Mouse (Mus musculus): ENCODE data around the gene Ust.

The Ust gene

DNA sequence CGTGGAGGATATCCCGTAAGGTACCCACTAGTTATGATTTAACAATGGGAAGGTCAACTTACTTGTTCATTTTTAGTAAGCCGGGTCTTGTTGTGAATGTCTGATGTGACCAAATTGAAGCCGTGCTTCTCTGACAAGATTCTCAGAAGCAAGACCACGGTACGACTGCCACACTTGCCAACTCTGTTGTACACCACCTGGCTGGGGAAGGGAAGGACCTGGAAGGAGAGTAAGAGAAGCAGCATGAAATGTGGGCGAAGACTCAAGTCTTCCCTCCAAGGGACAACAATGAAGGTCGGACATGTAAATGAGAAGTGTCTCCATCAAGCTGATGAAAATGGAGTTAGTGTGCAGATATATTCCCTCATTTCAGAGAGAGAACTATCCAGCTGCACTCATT, 188.6 kb downstream of the Ust start:
- no peak for DNase-seq (ENCODE audit: low spot score)

GRCm38 (mm10) chr10:8323304-8323765, 195.3 kb downstream of the Ust start:
- DNase-seq (ENCODE audit: low spot score): peak; percentile 82

DNA sequence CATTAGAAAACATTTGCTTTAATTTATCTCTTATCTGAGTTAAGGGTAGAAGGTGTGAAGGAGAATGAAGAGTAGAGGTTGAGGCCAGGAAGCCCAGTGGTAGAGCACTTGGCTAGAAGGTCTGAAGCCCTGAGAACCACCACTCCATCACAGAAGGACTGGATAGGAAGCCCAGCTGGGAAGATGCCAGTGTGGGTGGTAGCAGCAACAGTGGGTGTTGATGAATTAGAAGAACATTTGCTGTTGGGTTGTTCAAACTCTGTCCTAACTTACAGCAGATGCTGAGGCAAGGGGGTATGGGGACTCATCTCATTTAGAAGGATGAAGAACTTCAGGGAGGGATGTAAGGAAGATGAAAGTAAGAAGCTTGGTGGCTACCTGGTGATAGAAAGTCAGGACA, 197.9 kb downstream of the Ust start:
- no peak for DNase-seq (ENCODE audit: low spot score)

DNA sequence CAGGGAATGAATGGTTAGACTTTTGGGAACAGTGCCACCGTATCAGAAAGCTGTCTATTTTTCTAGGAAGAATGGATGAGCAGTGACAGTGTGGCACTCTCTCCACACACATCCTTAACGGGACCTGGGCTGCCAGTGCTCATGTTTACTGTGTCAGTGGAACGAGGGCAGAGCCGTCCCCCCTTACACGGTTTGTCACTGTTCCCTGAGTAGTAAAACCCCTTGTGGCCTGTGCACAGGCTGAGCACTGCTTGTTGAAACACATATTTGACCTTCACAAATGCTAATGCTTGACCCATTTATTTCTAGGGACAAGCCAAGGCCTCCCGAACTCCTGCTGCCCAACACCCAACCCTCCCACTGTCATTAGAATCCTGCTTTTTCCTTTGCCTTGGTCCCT, 209.2 kb downstream of the Ust start:
- no peak for DNase-seq (ENCODE audit: low spot score)

DNA sequence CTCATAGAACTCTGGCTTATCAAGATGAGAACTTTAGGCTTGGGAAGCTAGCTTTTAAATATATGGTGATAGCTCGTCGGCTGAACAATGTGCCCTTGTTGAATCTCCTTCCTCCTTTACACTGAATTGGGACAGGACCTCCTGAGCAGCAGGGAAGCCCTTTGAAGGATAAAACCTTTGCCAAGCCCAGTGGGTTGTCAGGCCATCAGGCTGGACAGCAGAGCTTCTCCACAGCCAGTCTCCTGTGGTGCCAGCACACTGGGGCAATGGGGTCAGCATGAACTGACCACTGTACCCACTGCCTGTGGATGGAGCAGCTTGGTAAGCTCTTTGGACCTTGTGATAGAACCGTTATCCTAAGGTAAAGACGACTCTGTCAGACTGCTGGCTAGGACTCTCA, 214.4 kb downstream of the Ust start:
- no peak for DNase-seq (ENCODE audit: low spot score)

DNA sequence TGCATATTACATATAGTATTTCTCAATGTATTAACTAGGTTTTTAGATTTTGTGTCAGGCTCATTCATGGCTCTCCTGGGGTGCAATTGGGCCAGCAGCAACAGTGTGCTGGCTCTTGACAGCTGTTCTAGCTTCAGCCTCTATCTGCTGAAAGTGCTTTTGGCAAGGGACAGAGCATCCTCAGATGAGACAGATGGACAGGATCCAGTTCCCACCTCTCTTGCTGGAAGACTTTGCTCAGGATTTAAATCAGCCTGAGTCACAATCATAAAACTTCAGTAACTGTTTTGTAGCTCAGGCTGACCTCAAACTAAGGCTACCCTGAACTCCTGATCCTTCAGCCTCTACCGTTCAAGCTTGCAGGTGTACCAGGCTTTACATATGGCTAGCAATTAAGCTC, 219.5 kb downstream of the Ust start:
- no peak for DNase-seq (ENCODE audit: low spot score)

DNA sequence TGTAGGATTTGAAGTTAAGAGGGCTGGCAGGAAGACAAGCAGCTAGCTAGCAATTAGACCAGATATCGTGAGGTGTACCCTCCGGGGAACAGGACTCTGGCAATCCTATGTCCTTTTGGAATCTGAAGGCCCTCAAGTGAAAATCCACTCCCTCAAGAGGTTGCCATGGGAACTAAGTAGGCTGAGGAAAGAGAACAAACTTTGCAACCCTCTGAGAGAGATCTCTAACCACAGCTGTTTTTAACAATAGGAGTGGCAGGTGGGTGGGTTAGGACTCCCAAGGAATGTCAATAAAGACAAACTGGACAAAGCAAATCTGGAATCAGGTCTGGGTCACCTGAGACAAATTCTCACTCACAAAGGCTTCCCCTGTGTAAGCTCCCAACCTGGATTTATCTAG, 221.4 kb downstream of the Ust start:
- peak; percentile 19 for DNase-seq (ENCODE audit: low spot score)

GRCm38 (mm10) chr10:8290661-8291060, 228.0 kb downstream of the Ust start:
- DNase-seq (ENCODE audit: low spot score): no peak

DNA sequence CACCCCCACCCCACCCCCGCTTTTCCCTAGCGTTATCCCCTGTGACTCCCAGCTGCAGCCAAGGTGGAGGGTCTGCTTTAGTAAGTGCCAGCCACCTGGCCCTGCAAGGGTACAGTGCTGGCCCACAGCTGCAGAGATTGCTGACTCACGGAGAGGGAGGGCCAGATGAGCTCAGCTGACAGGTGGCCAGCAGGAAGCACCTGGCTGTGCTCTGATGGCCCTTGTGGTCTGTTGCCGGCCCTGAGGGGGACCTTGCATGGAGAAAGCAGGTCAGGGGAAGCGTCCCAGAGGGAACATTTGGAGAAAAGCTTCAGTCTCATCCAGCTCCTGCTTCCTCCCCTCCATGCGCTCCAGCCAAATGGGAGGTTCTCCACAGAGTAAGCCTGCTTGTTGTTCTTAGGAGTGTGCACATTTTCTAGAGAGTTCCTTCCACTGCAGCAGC, 231.3 kb downstream of the Ust start:
- peak; percentile 27 for DNase-seq (ENCODE audit: low spot score)

DNA sequence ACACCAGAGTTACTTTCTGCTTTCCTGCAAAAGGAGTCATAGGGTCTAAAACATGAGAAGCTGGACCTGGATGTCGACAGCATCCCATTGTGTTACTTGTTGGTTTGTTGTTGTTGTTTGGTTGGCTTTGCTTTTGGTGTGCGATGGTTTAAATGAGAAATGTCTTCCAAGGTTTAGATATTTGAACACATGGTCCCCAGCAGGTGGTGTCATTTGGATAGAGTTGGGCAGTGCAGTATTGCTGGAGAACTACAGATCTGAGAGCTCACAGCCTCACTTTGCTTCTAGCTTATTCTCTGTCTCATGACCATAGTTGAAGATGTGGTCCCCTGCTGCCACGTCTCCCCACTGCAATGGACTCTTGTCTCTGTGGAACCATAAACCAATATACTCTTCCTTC, 234.6 kb downstream of the Ust start:
- no peak for DNase-seq (ENCODE audit: low spot score)

GRCm38 (mm10) chr10:8277094-8277493, 241.5 kb downstream of the Ust start:
- DNase-seq (ENCODE audit: low spot score): no peak

- DNase-seq (ENCODE audit: low spot score): no peak
These were observed 248.9 kb downstream of the Ust start for GRCm38 (mm10) chr10:8269681-8270080.

DNA sequence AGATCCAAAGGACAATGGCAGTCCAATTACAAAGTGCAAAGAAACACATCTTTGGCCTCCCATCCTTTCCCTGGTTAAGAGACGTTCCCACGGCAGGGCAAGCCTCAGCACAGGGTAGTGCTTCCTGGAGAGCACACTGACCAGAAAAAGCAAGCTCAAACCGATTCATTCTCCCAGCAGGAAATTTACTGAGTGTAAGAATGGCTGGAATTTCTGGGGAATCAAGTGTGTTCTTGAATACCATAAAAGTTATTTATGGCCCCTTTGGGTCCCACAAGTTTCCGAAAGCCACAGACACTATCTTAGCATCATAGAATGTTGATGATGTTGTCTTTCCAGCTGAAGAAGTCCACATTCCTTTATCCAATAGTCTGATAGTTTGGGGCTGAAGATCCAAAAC, 258.9 kb downstream of the Ust start:
- peak; percentile 45 for DNase-seq (ENCODE audit: low spot score)

DNA sequence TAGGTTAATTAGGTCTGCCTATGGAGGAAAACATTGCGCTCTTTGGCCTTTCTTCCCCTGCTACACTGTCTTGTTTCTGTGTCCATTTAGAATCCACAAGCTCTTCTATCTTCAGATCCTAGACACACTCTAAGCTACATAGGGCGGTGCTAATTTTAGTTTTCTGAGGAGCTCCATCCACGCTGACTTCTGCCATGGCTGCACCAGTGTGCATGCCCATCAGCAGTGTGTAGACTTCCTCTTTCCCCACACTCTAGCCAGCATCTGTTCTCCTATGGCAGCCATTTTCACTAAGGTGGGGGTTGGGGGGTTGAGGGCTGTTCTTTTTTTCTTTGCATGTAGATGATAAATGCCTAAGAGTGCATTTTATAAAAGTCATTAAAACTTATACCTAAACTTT, 268.6 kb downstream of the Ust start:
- DNase-seq (ENCODE audit: low spot score): no peak

GRCm38 (mm10) chr10:8242336-8242735, 276.3 kb downstream of the Ust start:
- peak; percentile 76 for DNase-seq (ENCODE audit: low spot score)

DNA sequence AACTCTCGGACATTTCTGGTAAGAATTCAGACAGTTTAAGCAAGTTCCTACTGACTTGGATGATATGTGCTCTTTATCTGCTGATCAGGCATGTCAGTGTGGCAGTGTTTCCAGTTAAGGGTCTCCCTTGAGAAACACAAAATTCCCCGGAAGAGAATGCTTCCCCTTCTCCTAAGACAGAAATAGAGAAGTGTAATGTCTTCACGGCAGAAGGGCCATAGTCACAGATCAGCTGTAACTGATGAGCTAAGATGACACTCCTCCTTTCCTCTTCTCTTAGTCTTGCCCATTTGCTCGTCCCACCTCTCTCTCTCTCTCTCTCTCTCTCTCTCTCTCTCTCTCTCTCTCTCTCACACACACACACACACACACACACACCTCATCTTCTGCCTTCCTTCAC, 277.9 kb downstream of the Ust start:
- DNase-seq (ENCODE audit: low spot score): no peak

DNA sequence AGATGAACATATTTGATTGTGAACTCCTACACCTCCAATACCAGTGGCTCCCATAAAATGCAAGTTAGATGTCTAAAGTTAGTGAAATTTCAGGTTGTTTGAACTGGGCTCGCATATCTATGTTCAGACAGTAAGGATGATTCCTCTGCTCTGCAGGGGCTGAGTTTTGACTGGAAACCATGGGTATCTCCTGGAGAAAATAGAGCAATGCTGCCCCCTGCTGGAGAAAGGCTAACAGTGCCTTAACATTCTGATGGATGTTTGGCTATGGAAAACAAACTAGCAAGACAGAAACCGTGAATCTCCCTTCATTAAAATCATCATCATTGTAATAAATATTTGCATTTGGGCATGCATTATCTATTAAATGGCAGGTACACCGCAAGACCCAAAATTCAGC, 278.4 kb downstream of the Ust start:
- peak; percentile 89 for DNase-seq (ENCODE audit: low spot score)

DNA sequence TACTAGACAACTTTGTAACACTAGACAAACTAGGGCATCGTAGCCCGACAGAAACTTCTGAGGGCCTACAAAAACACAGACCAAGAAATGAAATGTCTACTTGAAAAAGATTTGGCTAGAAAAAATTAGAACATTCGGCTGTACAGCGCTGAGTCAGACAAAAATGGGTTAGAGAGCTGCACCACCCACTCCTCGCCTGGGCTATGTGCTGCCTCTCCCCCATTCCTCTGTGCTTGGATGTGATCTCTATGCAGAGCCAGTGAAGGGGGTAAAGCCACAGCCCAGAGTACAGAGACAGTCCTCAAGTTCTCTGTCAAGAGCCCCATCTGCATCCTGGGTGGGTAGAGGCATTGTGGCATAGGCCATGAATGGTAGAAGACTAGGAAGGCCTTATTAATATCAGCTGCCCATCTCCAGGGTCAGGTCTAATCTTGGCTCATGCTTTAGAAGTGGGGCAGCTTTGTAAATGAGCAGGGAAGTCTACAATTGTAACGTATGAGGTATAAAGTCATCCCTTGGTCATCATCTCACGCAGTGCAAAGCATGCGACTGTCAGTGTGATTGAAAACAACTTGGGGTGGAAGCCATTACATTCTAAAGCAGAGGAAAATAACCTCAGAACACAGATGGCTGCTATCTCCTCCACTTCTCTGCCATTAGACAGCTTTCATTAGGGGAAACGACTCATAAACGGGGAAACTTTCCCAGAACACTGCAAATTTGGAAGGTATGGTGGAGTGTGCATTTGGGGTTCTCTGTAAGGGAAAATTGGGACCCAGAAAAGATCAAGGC, 281.6 kb downstream of the Ust start:
- no peak for DNase-seq (ENCODE audit: low spot score)

- no peak for DNase-seq (ENCODE audit: low spot score)
These were observed 285.3 kb downstream of the Ust start for GRCm38 (mm10) chr10:8233148-8233901.

GRCm38 (mm10) chr10:8232535-8232934, 286.1 kb downstream of the Ust start:
- DNase-seq (ENCODE audit: low spot score): no peak

DNA sequence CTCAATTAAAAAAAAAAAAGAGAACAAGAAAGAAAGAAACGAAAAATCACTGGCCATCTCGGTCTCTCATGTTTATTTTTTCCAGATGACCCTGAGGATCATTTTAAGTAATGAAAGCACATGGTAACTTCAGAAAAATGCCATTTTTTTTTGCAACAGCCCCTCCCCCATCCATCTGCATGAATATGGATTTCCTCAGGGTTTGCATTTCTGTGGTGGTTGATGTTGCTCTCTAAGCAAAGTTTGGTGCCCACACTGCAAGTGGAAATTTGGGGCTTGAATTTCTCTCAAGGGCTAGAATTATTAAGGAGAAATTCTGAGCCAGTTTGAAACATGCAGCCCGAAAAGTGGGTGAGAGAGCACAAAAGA, 290.3 kb downstream of the Ust start:
- no peak for DNase-seq (ENCODE audit: low spot score)

- no peak for DNase-seq (ENCODE audit: low spot score)
These were observed 290.8 kb downstream of the Ust start for GRCm38 (mm10) chr10:8227705-8228374.

DNA sequence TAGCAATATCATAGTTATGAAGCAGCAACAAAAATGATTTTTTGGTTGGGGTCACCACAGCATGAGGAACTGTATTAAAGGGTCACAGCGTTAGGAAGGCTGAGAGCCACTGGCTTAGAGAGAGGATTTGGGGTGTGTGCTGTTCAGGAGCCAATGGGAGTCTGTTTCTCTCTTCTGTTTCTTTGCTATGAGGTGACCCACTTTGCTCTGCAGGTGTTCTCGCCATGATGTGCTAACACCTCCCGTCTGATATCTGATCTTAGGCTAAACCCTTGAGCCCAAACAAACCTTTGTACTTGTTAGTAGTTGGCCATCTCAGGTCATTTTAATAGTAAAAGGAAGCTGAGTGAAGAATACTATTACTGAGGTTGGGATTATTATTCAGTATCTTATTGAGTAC, 292.0 kb downstream of the Ust start:
- no peak for DNase-seq (ENCODE audit: low spot score)

All from embryo, embryonic 10.5 days (tissue).